Mouse (Mus musculus) kidney, embryonic 15.5 days (tissue): Measurements from ENCODE around the gene Mapk13. TPM values are rescaled to one million over a fixed set of nuclear protein-coding genes. Genes with fewer than 3 reads are reported as not detected.
A peak's percentile ranks its signal among the peaks of the same experiment; 100 is the strongest.
"Not testable (repeated sequence)": the region's sequence is repeated elsewhere in the genome, so short reads cannot be mapped to it uniquely, and the experiment has no call there.

Source experiments
- ATAC-seq: fragments of 200-750 bp; cut with Nextera tagmentation; replicated peaks from 2 replicates; pipeline ENCODE4 v1.8.0; 2017; ENCODE audit warnings: moderate TSS enrichment; ENCODE audit not compliant: low FRiP score
- H3K27ac ChIP-seq: fragments of 300-500 bp; sonication (generic); 2 replicates; pipeline ENCODE4 v1.5.1; 2015; ENCODE audit warnings: mild to moderate bottlenecking, inconsistent platforms
- H3K27me3 ChIP-seq: fragments of 300-500 bp; sonication (generic); 2 replicates; pipeline ENCODE4 v1.6.1; 2015; ENCODE audit warnings: inconsistent platforms
- H3K36me3 ChIP-seq: fragments of 300-500 bp; sonication (generic); 2 replicates; pipeline ENCODE4 v1.6.1; 2015; ENCODE audit warnings: inconsistent platforms
- H3K4me1 ChIP-seq: fragments of 300-500 bp; sonication (generic); 2 replicates; pipeline ENCODE4 v1.6.1; 2015; ENCODE audit warnings: inconsistent platforms
- H3K4me2 ChIP-seq: fragments of 300-500 bp; sonication (generic); 2 replicates; pipeline ENCODE4 v1.6.1; 2015; ENCODE audit warnings: moderate library complexity, mild to moderate bottlenecking, inconsistent platforms
- H3K4me3 ChIP-seq: fragments of 300-500 bp; sonication (generic); replicated peaks from 2 replicates; pipeline ENCODE4 v1.5.1; 2015; ENCODE audit warnings: mild to moderate bottlenecking, inconsistent platforms
- H3K9ac ChIP-seq: fragments of 300-500 bp; sonication (generic); 2 replicates; pipeline ENCODE4 v1.6.1; 2015; ENCODE audit warnings: mild to moderate bottlenecking, inconsistent platforms
- H3K9me3 ChIP-seq: fragments of 300-500 bp; sonication (generic); replicated peaks from 2 replicates; pipeline ENCODE4 v1.6.1; 2016; ENCODE audit warnings: inconsistent platforms
- WGBS: fragments of 180-500 bp; shearing (Covaris S2); methylation state at CpG from one replicate; pipeline ENCODE4 v1.1.7; 2015; ENCODE audit warnings: mixed read lengths; 5-methylcytosine and 5-hydroxymethylcytosine counted together
- polyA plus RNA-seq: library from polyadenylated mRNA; unstranded; fragments of >200 nt; fragmentation: Nextera tagmentation; extraction: Ambion mirVana; gene quantifications from 2 replicates; pipeline ENCODE4 v1.2.1, GENCODE M21; 2015

Mapk13 gene
- 44.7 and 46.4 TPM in 2 replicates for polyA plus RNA-seq

- Histone ChIP-seq H3K4me2 (peak within 1 kb of the TSS; percentile 91), H3K4me1 (peaks cover 23% of the 10 kb centered on the region), H3K27ac (peak within 1 kb of the TSS; percentile 52), H3K9ac (peak within 1 kb of the TSS; percentile 61), H3K36me3 (no peaks in the 10 kb centered on the region), H3K27me3 (peaks cover 40% of the 10 kb centered on the region), H3K4me3 (peak within 1 kb of the TSS; percentile 56), H3K9me3 (no peaks in the 10 kb centered on the region)
- WGBS: under 1% methylated on average over 56 of the region's 58 CpGs
- peak; percentile 33; the same call in 1 of the 2 replicates for ATAC-seq
These were observed at the start of gene Mapk13 for GRCm38 (mm10) chr17:28769121-28769874. TSS of gene Mapk13 (plus strand) at chr17:28769297.

- Histone ChIP-seq H3K27me3 (no peaks in the 10 kb centered on the region), H3K9me3 (no peaks in the 10 kb centered on the region), H3K4me2 (no peak within 1 kb of the TSS), H3K4me1 (no peaks in the 10 kb centered on the region), H3K4me3 (no peak within 1 kb of the TSS), H3K36me3 (peaks cover 91% of the 10 kb centered on the region), H3K9ac (no peak within 1 kb of the TSS), H3K27ac (no peak within 1 kb of the TSS)
- 92% methylated on average over 4 of the region's 4 CpGs for WGBS
- ATAC-seq: no peak
These were observed 43.3 kb upstream of the Mapk13 start, which contains the start of gene AC170998.1 for GRCm38 (mm10) chr17:28725783-28726182. TSS of gene AC170998.1 (plus strand) at chr17:28726083.

- H3K9me3 ChIP-seq, ATAC-seq, H3K27me3 ChIP-seq, H3K9ac ChIP-seq, H3K4me3 ChIP-seq, H3K27ac ChIP-seq, H3K4me1 ChIP-seq, H3K4me2 ChIP-seq: not testable (repeated sequence)
- peaks cover 92% of the 10 kb centered on the region for H3K36me3 ChIP-seq
- WGBS: 89% methylated on average over 11 of the region's 11 CpGs
These were observed 41.6 kb upstream of the Mapk13 start for GRCm38 (mm10) chr17:28727511-28727910.

GRCm38 (mm10) chr17:28735317-28736105 is 33.6 kb upstream of the Mapk13 start:
- H3K4me2 ChIP-seq: no peak overlapping the region
- H3K9me3 ChIP-seq: no peaks in the 10 kb centered on the region
- no peak overlapping the region for H3K27ac ChIP-seq
- 91% methylated on average over 6 of the region's 6 CpGs for WGBS
- no peak overlapping the region for H3K9ac ChIP-seq
- H3K36me3 ChIP-seq: peaks cover 81% of the 10 kb centered on the region
- no peak overlapping the region for H3K4me3 ChIP-seq
- ATAC-seq: no peak
- H3K27me3 ChIP-seq: no peaks in the 10 kb centered on the region
- H3K4me1 ChIP-seq: 0 out of 2 replicates have a peak, but pooled peaks cover 6% of the 10 kb centered on the region

- H3K36me3 ChIP-seq: peaks cover 81% of the 10 kb centered on the region
- no peaks in the 10 kb centered on the region for H3K27me3 ChIP-seq
- no peaks in the 10 kb centered on the region for H3K9me3 ChIP-seq
- H3K9ac ChIP-seq: no peak overlapping the region
- WGBS: 82% methylated on average over 4 of the region's 4 CpGs
- no peak for ATAC-seq
- H3K4me1 ChIP-seq: 0 out of 2 replicates have a peak, but pooled peaks cover 6% of the 10 kb centered on the region
- H3K27ac ChIP-seq: no peak overlapping the region
- H3K4me3 ChIP-seq: no peak overlapping the region
- H3K4me2 ChIP-seq: no peak overlapping the region
These were observed 32.6 kb upstream of the Mapk13 start for GRCm38 (mm10) chr17:28736486-28736885.

- H3K27ac ChIP-seq: no peak overlapping the region
- no peak for ATAC-seq
- H3K36me3 ChIP-seq: peaks cover 81% of the 10 kb centered on the region
- WGBS: 81% methylated on average over 4 of the region's 4 CpGs
- no peak overlapping the region for H3K4me2 ChIP-seq
- no peak overlapping the region for H3K9ac ChIP-seq
- no peaks in the 10 kb centered on the region for H3K9me3 ChIP-seq
- H3K4me3 ChIP-seq: no peak overlapping the region
- 0 out of 2 replicates have a peak, but pooled peaks cover 6% of the 10 kb centered on the region for H3K4me1 ChIP-seq
- no peaks in the 10 kb centered on the region for H3K27me3 ChIP-seq
These were observed 31.1 kb upstream of the Mapk13 start for GRCm38 (mm10) chr17:28737973-28738372.

GRCm38 (mm10) chr17:28739244-28739643 is 29.9 kb upstream of the Mapk13 start:
- Histone ChIP-seq H3K9ac (no peak overlapping the region), H3K36me3 (peaks cover 84% of the 10 kb centered on the region), H3K9me3 (no peaks in the 10 kb centered on the region), H3K4me1 (0 out of 2 replicates have a peak, but pooled peaks cover 6% of the 10 kb centered on the region), H3K4me3 (no peak overlapping the region), H3K27me3 (no peaks in the 10 kb centered on the region), H3K27ac (no peak overlapping the region), H3K4me2 (no peak overlapping the region)
- 95% methylated on average over 6 of the region's 6 CpGs for WGBS
- no peak for ATAC-seq

- Histone ChIP-seq H3K9me3 (no peaks in the 10 kb centered on the region), H3K27me3 (no peaks in the 10 kb centered on the region), H3K4me2 (no peak overlapping the region), H3K36me3 (peaks cover 99% of the 10 kb centered on the region), H3K4me3 (no peak overlapping the region), H3K9ac (no peak overlapping the region), H3K27ac (peak overlapping the region; percentile 42), H3K4me1 (no peaks in the 10 kb centered on the region)
- ATAC-seq: no peak
- WGBS: 87% methylated on average over 11 of the region's 11 CpGs
These were observed 25.8 kb upstream of the Mapk13 start for GRCm38 (mm10) chr17:28743145-28743866.

- Histone ChIP-seq H3K4me2 (no peak overlapping the region), H3K4me3 (no peak overlapping the region), H3K36me3 (peaks cover 100% of the 10 kb centered on the region), H3K4me1 (no peaks in the 10 kb centered on the region), H3K9ac (no peak overlapping the region), H3K9me3 (no peaks in the 10 kb centered on the region), H3K27me3 (no peaks in the 10 kb centered on the region), H3K27ac (no peak overlapping the region)
- WGBS: 94% methylated on average over 9 of the region's 9 CpGs
- ATAC-seq: no peak
These were observed 25.2 kb upstream of the Mapk13 start for GRCm38 (mm10) chr17:28743916-28744315.

- peaks cover 82% of the 10 kb centered on the region for H3K36me3 ChIP-seq
- no peak for ATAC-seq
These were observed 23.3 kb upstream of the Mapk13 start for GRCm38 (mm10) chr17:28745773-28746172.

GRCm38 (mm10) chr17:28748001-28748400 is 21.1 kb upstream of the Mapk13 start:
- Histone ChIP-seq H3K4me1 (no peaks in the 10 kb centered on the region), H3K27me3 (no peaks in the 10 kb centered on the region), H3K4me3 (no peak overlapping the region), H3K9me3 (no peaks in the 10 kb centered on the region), H3K9ac (no peak overlapping the region), H3K36me3 (peaks cover 59% of the 10 kb centered on the region), H3K4me2 (no peak overlapping the region), H3K27ac (no peak overlapping the region)
- ATAC-seq: no peak
- WGBS: 87% methylated on average over 4 of the region's 4 CpGs

More at GRCm38 (mm10) chr17:28745773-28746172, 23.3 kb upstream of the Mapk13 start:
- Histone ChIP-seq H3K27ac (no peak overlapping the region), H3K4me3 (no peak overlapping the region), H3K4me2 (no peak overlapping the region), H3K9ac (no peak overlapping the region), H3K4me1 (no peaks in the 10 kb centered on the region), H3K27me3 (no peaks in the 10 kb centered on the region), H3K9me3 (no peaks in the 10 kb centered on the region)
- 81% methylated on average over 6 of the region's 6 CpGs for WGBS
